Mouse (Mus musculus) cerebellum, postnatal 14 days (tissue): ENCODE results near the gene Lrp8.
A peak's percentile ranks its signal among the peaks of the same experiment; 100 is the strongest.

Experiments used
- DNase-seq, 2 experiments: peaks; one replicate each; pipeline ENCODE4 v3.0.0; 2021; ENCODE audit warnings: mixed read lengths in 2 of 2

Gene Lrp8

GRCm38 (mm10) chr4:107848546-107848945 is 46.5 kb downstream of the Lrp8 start:
- DNase-seq: no peak

- DNase-seq: no peak
These were observed 47.6 kb downstream of the Lrp8 start for GRCm38 (mm10) chr4:107849621-107850020.

DNA sequence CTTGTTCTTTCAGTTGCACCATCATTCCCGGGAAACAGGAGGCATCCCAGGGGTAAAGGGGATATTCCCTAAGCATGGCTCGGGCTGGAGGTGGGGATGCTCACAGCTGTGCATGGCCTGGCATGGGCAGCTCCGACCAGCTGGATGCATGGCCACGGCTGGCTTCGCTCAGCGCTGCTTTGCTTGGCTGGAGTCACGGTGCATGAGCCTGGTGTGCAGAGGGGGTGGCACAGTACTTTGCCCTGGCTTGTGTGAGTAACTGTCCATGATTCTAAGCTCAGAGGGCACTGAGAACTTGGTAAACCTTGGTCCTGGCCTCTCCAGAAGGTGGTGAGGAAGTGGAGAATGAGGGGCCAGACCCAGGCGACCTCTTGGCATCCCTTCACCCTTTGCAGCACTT is 48.0 kb downstream of the Lrp8 start:
- DNase-seq: no peak

GRCm38 (mm10) chr4:107853333-107853732 is 51.3 kb downstream of the Lrp8 start:
- peak in 1 of 2 experiments; percentile 38 for DNase-seq

DNA sequence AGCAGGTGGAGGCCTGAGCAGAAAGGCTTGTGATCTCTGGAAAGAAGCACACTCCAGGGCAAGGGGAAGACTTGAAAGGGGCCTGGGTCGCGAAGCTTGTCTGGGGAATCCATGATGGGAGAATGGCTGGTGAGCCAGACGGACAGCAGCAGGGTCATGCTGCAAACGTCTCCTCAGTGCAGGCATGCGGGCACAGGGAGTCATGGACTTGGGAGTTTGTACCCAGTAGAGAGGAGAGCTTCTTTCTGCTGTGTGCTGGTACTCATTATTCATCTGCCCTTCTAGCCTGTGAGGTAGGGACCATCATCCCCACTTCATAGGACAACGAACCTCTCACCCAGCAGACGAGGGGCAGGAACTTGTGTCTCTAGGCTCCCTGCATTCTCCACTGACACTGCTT is 51.8 kb downstream of the Lrp8 start:
- DNase-seq: no peak

- peak; percentile 60 to 72 for DNase-seq
These were observed 55.1 kb downstream of the Lrp8 start for GRCm38 (mm10) chr4:107856958-107857686.

GRCm38 (mm10) chr4:107858995-107859394 is 56.9 kb downstream of the Lrp8 start:
- no peak for DNase-seq

DNA sequence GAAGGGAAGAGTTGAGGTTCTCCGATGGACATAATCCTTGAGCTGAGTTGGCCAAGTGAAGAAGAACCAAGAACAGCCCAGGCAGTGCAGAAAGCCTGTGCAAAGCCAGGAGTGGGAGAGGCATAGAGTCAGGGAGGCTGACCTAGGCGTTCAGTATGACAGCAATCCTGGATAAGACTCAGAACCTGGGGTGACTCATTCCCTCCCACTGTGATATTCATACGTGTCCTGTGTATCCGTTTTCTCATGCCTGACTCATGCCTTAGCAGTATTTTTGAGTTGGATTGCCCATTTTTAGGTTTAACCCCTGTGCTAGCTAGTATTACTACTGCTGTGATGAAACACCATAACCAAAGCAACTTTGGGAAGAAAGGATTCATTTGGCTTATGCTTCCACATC is 62.8 kb downstream of the Lrp8 start:
- no peak for DNase-seq

DNA sequence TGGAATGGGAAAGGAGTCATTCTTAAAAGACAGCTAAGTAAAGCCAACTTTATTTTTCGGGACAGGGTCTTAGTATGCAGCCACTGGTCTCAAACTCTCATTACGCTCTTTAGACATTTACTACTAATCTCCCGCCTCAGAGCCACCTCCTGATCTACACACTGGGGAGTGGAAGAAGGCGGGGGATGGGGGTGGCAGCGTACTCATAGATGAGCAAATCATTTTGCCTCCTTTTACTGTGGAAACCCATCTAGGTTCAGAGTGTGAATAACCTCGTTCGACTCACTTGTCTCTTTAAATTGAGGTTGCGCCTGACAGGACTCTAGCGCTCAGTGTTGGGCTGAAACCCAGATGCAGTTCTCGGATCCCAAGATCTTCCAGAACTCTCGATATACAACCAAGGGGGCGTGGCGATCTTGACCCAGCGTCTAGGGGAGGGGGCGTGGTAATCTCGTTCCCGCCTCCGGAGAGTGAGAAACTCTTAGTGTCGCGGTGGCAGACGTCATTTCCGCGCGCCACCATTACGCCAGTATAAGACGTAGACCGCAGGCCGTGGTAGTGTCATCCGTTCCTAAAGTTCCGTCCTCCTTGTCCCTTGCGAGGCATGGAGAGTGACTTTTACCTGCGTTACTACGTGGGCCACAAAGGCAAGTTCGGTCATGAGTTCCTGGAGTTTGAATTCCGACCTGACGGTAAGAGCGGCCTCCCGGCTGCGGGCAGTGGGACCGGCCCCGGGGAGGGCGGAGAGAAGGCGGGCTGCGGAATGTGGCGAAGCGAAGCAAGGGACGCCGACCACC is 77.4 kb downstream of the Lrp8 start, which contains the start of gene Magoh:
Gene Magoh, plus strand, starts transcription at position 502 of the 797 bp plus-strand sequence.
- peak; percentile 97 for DNase-seq

DNA sequence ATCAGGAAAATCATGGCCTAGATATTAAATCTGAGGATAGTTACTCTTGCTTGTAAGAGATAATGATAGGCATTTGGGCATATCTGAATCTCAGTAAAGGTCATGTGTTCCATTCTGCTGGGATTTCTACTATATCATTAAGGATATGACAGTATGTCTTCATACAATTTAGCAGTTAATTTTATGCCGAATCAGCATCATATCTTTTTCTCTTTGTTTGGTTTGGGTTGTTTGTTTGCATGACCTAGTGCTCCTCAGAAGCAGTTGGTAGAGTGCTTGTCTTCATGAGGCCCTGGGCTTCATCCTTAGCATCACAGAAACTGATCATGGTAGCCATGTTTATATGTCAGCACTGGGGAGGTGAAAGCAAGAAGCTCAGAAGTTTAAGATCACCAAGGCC is 79.6 kb downstream of the Lrp8 start:
- no peak for DNase-seq

- DNase-seq: no peak
These were observed 84.3 kb downstream of the Lrp8 start for GRCm38 (mm10) chr4:107886371-107886770.

DNA sequence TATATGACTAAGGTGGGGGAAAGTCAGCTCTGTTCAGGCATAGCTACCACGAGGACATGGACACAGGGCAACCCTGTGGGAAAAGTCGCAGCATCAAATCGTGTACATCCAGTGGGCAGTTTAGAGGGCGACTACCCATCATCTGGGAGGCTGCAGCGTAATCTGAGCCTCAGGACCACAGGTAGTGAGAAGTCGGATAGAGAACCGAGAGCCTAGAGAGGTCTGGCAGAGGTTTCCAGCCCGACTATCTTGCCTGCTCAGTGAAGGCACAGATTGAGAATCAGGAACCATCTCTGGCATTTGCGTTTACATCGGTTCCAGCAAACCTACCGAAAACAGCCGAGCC is 87.3 kb downstream of the Lrp8 start:
- DNase-seq: no peak

- peak; percentile 95 for DNase-seq
These were observed 87.8 kb downstream of the Lrp8 start, which contains the start of gene 0610037L13Rik for GRCm38 (mm10) chr4:107889731-107890432. TSS of gene 0610037L13Rik (plus strand) at chr4:107889813.

- peak in 1 of 2 experiments; percentile 19 for DNase-seq
These were observed 90.6 kb downstream of the Lrp8 start for GRCm38 (mm10) chr4:107892663-107893062.

- DNase-seq: no peak
These were observed 97.3 kb downstream of the Lrp8 start for GRCm38 (mm10) chr4:107899211-107899927.

- no peak for DNase-seq
These were observed 98.1 kb downstream of the Lrp8 start for GRCm38 (mm10) chr4:107900206-107900605.

DNA sequence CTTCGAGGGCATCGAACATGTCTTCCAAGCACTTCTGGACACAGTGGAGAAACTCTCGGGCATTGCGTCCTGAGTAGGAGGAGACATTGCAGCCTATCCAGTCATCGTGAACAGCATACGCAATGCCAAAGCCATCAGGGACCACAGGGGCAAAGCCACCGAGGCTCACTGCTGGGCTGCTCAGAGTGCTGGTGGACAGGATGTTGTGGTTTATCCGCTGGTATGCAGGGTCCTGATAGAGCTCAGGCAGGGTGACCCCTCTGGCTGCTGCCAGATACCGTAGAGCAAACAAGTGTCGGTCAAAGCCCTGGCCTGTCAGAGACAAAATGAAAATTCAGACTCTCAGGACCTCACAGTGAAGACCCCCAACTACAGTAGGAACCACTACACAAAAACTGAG is 102.2 kb downstream of the Lrp8 start:
- no peak for DNase-seq

DNA sequence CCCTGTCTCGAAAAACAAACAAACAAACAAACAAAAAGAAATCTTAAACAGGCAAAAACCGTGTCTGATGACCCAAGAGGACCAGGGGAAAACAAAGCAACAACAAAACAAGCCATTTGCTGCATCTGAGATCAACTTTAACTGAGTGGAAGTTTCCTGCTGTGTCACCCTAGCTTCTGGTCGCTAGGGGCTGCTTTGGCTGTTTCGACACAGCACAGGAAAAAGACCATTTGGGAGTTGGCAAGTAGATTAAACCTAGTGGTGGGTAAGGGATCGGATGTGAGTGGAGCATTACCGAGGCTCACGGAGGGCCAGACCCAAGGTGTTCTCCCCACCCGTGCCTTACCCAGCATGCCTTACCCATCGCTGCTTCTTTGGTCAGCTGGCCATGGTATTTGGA is 104.5 kb downstream of the Lrp8 start:
- DNase-seq: no peak

GRCm38 (mm10) chr4:107910020-107910419 is 108.0 kb downstream of the Lrp8 start:
- no peak for DNase-seq

DNA sequence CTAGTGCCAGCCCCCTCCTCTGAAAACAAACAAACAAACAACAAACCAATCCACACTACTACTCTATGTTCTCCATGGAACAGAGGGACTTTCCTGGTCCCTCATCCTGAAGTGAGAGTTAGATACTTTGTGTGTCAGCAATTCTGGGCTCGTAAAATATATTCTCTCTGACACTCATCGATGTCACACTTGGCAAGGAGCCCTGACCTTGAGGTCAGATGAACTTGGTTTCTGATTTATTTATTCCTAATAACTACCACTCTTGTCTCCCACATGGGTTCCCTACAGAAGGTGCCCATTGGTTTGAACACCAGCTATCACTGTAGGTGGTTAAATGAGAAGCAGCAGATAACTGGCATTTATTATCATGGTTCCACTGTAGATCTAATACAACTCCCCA is 118.3 kb downstream of the Lrp8 start:
- DNase-seq: no peak

- no peak for DNase-seq
These were observed 119.2 kb downstream of the Lrp8 start for GRCm38 (mm10) chr4:107921152-107921695.

DNA sequence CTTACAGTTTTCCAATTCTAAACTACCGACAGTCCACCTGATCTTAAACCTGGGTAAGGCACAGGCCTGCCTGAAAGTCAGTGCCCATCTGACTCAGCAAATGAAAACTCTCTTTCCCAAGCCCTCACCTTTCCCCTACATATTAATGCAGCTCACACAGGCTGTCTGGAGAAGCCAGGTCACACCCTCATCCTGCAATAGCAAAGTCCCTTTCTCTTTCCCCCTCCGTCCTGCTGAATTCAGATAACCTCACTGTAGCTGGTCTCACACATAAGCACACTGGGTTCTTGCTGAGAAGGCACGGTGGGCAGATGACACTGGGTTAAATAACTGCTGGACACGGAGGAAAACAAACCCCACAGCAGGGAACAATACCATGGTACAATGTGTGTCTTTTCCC is 119.9 kb downstream of the Lrp8 start:
- no peak for DNase-seq
